Mouse (Mus musculus) lung, postnatal 14 days (tissue): ENCODE results near the gene Atrnl1.
"Not testable (repeated sequence)": the region's sequence is repeated elsewhere in the genome, so short reads cannot be mapped to it uniquely, and the experiment has no call there.

Experiments used
- DNase-seq: peaks from one replicate; pipeline ENCODE4 v3.0.0; 2021

The Atrnl1 gene

DNA sequence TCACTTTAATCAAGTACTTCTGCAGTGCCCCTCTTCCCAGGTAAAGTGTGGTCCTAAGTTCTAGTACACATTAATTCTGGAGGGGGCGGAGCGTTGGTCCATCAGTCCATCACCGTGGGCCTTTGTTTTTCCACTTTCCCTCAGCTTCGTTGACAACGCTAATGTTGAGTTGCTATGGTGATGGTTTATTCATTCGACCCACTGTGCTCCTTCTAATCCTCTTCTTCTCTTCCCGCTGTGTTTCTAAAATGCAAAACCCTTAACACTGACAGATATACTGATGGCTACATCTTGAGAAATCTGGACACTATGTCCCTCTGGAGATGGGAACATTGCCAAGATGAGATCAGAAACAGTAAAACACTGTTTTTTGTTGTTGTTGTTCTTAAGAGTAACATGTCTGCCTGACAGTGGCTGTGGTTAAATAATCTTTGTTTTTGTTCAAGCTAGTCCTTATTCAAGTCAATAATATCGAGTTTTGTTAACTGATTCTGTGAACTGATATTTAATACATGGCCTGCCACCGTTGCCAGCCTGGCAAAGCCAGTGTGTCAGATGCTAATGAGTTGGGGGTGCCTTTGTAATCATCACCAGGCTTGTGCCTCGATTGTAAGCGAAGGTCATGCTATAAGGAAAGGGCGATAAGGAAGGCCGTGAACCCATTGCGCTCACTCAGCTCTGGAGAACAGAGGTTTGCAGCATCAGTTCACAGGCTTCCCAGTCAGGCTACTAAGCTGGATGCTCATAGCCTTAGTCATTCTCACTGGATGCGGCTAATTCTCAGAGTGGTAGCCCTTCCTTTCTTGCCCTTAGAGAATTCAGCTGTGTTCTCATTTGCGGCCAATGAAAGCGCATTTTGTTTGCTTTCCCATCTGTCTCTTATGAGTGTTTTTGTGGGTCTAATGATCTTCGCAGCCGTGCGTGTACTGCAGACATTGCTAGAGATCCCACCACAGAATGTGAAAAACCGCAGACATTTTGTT is 375.4 kb downstream of the Atrnl1 start:
- no peak for DNase-seq

DNA sequence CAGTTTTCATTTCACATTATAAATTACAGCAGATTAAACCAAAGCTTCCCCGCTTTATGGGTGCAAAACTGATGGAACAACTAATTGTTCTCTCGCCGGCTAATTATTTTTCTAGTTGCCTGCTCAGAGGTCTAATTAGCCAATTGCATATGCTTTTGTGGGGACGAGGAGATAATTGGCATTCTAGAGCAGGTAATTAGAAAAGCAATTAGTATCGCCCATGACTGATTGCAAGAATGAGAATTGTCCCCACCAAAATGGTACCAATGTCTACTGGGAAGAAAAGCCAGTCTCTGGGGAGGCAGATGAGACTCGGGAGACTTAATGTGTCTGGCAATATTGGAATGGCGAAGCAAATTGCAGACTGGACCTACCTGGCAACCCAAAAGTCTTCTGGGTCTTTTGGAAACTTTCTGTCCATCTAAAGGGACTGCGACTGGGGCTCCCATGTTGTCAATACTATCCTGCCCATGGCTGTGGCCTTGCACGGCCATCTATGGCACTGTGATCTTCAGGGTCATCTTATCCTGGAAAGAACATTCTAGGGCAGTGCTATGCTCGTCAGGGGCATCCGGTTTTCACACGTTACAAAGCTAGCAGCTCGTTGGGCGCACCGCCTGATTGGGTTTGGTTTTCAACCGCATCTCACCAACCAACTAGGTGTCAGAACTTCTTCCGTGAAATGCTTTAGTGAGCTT is 377.0 kb downstream of the Atrnl1 start:
- no peak for DNase-seq

DNA sequence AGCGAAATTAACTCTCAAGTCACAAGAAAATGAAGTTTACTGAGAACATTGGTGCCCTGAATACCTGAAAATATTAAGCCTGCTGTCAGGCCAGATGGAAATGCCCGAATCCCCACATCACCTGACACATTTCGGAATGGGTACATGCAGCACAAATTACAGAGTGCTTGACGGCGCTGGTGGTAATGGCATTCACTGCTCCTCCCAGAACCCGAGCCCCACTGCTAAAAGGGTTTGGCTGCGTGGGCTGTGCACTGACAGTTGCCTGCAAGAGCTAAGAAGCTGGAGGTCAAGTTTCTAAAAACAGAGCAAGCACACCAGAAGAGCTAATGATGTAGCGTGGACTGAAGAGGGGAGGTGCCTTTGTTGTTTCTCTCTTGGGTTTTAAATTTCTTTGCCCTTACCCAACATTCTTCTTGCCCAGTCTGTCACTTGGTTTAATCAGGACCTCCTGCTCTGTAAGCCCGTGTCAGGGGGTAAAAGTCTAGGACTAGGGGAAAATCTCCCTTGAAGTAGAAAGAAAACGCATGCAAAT is 377.8 kb downstream of the Atrnl1 start:
- no peak for DNase-seq

DNA sequence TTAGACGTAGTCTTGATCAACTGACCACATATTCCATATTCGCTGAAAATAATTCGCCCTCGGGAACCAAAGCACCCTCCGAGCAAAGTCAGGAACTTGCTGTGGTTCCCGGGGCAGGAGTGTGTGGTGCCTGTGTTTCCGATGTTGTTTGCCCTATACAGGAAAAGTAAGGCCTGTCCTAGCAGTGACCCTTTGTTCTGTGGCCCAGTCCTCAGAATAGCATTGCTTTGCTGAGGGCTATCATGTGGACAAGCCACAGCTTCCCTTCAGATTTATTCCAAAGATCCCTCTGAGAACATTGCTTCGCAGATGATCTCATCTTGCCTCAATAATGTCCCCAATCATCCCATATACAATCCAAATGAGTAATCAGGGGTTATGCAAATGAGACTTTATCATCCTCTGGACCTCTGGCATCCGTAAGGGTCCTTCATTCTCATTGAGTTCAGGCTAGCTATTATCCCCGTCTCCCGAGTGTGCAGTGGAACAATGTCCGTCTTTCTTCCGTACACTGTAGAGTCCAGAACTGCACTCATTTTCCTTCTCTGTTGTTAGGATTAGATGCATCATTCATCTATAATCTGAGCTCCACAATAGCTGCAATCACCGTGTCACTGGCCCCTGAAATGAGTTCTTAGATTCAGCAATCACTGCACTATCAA is 380.4 kb downstream of the Atrnl1 start:
- no peak for DNase-seq

DNA sequence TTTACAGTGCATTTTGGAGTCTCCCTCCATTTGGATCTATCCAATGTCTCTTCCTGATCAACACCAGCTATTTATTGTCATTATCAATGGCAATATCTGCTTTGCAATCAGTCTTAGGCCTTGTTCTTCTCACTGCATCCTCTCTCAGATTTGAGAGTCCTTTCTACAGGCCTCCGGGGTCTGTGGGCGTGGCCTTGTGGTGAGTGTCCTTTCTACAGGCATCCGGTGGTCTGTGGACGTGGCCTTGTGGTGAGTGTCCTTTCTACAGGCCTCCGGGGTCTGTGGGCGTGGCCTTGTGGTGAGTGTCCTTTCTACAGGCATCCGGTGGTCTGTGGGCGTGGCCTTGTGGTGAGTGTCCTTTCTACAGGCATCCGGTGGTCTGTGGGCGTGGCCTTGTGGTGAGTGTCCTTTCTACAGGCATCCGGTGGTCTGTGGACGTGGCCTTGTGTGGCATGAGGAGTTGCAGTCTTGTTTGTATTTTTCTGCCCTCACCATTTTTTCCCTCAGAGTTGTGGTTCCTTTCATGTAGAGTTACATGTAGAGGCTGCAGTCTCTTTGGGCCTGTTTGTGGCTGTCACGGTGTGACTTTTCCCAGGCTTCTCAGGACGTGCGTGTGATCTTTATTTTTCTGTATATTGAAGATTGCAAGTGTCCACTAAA is 383.5 kb downstream of the Atrnl1 start:
- DNase-seq = not testable (repeated sequence)

DNA sequence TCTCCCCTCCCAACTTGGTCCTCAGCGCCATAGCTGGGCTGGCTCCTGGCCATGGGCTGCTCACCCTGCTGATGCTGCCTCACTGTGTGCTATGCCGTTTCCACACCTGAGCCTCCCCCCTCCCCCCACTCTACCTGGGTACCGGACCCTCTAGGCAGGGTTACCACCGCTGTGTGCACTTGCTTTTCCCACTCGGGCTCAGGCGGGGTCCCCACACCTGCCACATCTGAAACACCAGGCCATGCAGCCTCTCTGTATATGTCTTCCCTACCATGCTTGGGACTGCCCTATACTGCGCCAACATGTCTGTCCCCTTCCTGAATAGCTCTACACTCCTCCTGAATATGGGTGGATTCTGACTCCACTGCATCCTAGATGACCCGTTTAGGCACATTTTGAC is 384.2 kb downstream of the Atrnl1 start:
- no peak for DNase-seq

DNA sequence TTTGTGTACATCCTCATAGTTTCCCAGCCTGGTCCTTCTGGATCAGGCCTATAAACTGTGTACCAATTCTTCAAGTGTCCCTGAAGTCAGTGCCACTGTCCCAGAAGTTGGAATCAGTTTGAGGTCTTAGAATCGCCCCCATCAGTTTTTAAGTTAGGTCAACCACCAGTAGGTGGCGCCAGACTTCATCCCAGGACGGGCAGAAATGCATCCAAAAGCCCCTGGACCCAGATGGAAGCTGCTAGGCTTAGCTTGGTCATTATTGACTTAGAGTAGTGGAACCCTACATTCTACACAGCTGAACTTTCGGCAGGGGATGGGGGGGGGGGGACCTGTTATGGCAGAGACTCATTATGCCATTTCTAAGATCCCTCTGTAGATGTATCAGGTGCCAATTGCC is 387.1 kb downstream of the Atrnl1 start:
- peak; percentile 54 for DNase-seq

DNA sequence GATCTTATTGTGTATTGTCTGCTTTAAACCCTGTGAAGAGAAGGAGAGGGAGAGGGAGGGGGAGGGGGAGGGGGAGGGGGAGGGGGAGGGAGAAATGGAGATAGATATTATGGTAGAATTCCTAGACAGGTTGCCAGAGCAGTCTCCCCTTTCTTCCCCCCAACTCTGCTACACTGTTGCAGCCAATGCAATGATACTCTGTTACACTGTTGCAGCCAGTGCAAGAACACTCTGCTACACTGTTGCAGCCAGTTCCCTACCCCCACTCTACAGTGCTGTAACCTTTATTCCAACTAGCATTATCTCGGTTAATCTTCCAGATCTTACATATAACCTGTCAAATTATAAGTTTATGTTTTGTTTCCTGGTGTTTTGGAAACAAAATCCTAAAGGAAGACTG is 400.8 kb downstream of the Atrnl1 start:
- no peak for DNase-seq

DNA sequence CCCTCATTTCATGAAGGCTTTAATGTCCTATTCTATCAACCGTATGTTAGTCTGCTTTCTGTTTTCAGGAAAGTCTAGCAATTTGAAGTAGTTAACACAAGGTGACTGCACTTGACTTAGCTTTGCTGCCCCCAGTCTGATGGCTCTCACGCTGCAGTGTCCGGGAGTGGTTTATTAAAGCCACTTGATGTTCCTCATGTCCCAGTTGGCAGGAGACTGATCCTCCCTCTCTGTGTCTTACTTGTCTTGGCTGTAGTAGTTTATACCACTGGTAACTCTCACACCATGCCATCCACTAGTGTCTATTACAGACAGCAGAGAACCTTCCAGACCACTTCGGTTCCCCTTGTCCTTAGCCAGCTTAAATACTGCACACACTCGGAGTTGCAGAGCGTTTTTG is 404.9 kb downstream of the Atrnl1 start:
- no peak for DNase-seq

DNA sequence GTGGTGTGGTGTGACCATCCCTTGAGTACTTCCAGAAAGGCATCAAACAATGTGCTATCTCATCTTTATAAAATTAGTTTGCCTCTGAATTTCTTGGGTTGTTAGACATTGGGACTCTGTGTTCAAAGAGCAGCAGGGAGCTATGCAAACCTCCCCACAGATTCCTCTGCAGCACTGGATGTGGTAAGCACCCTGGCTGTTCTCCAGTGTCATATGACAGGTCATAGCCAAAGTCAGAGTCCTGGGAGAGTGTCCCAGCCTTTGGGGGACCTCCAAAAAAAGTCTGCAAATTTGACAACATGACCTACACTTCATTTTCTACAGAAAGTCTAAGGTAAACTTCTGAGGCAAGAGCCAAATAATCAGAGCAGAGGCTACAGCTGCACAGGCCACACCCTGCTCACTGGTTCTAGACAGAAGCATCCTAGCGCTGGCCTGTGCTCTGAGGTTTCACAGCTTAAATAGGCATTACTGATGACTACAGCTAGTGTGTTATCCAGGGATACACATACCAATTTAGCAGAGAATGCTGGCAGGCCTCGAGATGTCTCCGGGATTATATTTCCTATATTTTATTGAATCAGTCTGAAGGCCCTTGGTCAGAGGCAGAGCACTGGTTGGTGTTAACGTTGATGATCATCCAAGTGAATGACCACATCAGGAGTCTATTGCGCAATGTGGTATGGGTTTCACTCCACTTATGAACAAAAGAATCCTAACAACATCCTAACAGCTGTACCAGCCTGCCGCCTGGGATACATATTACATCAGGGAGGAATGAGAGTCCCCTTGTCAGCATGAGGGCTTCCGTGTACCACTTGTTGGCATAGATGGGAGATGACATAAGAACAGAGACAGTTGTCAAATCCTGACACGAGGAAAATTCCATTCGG is 406.0 kb downstream of the Atrnl1 start:
- DNase-seq = peak; percentile 50

DNA sequence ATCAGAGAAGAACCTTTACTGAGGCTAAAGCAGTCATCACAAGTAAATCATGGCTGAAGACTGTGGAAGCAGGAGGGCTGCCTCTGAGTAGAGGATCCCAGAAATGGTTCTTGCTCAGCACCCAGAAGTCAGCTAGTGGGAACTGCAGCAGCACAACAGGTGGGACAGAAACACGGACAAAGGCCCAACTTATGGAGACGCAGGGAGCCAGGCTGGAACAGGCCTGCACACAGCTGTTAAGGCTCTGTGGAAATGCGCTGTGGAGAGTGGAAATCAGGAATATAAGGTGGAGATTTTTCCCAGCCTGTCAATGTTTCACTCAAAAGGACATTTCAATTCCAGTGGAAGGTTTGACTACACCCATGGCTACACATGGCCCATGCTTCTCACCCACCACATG is 406.6 kb downstream of the Atrnl1 start:
- no peak for DNase-seq

DNA sequence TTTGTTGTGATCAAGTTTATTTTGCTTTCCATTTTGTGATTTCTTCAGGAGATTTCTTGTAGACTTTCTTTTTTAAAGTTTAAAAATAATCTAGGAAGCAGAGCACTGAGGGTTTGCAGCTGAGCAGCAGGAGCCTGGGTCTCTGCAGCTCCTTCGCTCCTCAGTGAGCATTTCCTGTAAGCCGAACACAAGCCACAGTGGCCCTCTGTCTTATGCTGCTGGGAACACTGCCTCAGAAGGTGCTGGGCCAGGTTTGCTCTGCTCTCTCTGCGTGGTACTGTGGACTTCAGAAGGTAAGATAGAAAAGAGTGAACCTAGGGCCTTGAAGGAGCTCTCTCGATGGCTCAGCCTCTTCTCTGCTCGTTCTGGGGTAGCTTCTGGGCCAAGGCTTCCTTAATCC is 407.9 kb downstream of the Atrnl1 start:
- DNase-seq = no peak

DNA sequence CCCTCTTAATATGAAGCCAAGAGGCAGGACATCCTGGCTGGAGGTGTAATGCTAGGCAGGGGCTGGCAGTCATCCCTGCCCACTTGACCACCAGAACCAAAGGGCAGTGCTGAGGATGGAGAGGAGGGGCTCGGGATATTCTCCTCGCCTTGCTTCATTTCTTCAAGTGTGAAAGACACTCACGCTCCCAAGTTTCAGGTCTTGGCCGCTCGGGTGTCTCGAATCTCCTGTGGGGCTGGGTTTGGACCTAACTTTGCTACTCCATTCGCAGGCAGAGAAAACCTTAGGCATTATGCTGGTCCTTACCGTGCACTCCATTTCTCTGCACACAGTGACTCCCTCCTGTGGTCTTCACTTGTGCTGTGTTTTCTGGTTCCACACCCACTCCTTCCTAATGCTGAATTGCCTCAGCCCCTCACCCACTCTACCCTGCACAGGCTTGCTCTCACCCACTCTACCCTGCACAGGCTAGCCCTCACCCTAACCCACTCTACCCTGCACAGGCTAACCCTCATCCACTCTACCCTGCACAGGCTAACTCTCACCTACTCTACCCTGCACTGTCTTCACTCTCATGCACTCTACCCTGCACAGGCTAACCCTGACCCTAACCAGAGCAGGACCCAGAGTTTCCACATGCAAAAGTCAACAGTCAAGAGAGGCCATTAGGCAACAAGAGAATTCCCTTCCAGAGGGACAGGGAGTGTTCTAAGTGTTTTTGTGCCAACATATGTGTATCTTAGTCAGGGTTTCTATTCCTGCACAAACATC is 410.9 kb downstream of the Atrnl1 start:
- DNase-seq = no peak

DNA sequence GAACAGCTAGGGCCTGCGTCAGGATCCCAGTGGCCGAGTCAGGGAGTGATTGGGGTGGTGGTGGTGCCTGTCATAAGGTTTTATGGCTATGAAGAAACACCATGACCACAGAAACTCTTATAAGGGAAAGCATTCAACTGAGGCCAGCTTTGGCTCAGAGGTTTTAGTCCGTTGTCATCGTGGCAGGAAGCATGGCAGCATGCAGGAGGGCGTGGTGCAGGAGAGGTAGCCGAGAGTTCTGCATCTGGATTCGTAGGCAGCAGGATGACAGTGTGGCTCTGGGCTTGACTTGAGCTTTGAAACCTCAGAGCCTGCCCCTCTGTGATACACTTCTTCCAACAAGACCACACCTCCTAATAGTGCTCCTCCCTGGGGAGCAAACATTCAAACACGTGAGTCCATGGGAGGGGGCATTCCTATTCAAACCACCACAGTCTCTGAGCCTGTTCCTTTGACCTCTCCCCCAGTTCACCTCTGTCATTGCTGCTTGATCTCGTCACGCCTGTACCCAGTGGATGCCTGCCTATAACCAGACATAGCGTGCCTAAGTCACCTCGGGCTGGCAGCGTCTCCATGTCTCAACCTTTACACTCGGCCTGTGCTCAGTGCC is 412.5 kb downstream of the Atrnl1 start:
- no peak for DNase-seq

DNA sequence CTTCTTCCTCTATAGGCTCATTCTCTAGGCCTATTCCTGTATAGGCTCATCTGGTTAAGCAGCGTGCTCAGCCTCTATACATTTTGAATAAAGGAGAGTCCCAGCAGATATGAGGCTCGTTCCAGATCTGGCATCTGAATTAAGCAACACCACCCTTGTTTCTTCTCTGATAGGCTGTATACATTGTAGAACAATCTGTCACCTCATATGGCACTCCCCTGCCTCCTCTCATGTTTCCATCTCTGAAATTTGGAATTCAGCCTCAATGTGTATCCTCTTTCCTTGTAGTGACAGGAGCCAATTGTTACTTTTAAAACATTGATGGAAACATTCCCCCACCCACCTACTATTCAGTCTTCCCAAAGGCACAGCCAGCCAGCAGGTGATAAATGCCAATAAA is 414.2 kb downstream of the Atrnl1 start:
- DNase-seq = no peak

DNA sequence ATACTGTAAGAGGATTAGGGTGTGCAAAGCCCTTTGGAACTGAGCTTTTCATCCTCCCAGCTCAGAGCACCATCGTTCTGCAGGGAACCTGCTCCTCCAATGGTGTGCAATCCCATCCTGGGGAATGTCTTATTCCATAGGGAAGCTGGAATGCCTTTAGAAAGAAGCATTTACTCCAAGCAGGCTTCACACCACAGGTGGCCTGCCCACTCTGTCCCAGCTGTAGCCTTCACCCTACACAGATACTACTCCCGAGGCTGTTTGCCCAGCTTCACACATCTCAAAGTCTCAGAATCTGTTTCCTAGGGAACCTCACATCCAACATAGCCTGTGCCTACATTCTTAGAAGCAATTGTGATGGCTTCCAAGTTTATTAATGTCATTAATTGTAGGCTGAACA is 418.8 kb downstream of the Atrnl1 start:
- no peak for DNase-seq

DNA sequence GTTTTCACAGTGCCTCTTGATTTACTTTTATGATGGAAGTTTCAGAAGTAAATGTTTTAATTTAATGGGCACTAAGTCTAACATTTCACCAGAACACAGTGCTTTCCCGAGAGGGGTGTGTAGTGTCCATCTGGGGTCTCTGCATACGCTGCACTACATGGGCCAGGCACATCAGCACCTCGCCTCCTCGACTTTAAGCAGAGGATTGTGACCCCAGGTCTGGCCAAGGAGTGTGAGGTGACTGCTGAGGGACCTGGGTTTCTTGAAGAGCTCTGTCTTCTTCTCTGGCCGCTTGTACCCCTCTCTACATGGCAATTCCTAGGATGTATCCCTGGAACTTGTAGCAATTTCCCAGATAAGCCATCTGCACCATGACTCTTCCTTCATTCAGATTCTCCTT is 422.4 kb downstream of the Atrnl1 start:
- no peak for DNase-seq

DNA sequence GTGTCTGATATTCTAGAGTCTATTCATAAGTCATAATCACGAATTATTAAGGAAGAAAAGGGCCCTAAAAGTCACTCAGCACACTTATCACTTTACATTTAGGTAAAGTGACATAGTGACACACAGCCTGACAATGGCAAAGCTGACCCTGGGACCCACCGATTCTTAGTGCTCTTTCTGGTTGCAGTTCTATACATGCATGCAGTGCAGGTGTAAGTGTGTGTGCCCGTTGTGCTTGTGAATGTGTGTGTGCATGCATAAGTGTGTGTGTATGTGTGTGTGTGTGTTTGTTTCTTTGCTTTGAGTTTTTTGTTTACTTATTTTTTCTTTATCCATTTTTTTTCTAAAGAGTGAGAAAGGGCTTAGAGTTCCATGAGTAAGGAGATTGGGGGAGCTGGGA is 425.3 kb downstream of the Atrnl1 start:
- no peak for DNase-seq

DNA sequence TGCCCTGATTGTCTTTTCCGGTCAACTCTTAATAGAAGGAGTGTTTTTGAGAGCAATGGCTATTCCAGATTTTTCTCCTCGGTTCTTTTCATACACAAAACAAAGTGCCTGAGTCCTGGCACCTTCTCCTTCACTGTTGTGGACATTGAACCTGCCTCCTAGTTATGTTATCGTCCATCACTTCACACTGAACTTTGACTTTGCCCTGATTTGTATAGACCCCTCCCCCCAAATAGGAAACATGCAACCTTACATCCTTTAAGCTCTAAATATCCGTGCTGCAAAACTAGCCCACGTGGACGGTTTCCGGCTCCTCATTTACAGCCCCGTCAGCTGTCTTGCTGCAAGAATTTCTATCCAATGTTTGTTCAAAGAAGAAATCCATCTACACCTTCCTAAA is 432.3 kb downstream of the Atrnl1 start:
- DNase-seq = no peak

DNA sequence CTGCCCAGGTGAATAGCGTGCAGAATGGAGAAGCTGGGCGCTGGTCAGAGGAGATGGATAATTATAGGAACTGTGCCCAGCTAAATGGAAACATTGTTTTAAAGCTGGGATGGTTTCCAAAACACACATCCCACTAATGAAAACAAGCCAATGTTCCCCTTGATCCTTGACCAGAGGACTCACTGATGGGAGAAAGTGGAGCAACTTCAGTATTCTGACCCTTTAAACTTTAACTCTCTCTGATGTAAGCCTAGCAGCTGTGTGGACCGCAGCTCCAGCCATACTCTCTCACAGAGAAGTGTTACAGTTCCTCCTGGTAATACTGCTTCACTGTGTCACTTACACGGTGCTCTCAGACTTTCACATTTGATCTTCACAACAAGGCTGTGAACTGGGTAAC is 432.7 kb downstream of the Atrnl1 start:
- DNase-seq = no peak

DNA sequence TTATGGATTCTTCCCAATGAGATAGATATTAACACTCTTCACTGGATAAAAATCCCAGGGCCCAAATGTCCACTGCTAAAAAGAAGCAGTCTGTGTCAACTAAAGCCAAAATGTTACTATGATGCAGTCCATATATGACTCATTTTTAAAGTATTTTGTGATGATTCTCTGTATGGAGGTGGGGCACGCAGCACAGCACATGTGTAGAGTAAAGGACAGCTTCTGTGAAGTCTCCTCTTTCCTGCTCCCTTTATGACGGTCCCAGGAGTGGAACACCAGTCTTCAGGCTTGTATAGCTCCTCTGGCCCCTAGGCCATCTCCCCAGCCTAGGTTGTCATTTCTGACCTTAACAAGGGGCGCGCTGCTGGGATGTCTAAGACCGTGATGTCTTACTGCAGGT is 434.0 kb downstream of the Atrnl1 start:
- no peak for DNase-seq
